Mouse (Mus musculus): ENCODE results near the gene Crxos. TPM values are rescaled to one million over a fixed set of nuclear protein-coding genes. Genes with fewer than 3 reads are reported as not detected.

Crxos gene
- polyA plus RNA-seq, 1 experiment = not detected

DNA sequence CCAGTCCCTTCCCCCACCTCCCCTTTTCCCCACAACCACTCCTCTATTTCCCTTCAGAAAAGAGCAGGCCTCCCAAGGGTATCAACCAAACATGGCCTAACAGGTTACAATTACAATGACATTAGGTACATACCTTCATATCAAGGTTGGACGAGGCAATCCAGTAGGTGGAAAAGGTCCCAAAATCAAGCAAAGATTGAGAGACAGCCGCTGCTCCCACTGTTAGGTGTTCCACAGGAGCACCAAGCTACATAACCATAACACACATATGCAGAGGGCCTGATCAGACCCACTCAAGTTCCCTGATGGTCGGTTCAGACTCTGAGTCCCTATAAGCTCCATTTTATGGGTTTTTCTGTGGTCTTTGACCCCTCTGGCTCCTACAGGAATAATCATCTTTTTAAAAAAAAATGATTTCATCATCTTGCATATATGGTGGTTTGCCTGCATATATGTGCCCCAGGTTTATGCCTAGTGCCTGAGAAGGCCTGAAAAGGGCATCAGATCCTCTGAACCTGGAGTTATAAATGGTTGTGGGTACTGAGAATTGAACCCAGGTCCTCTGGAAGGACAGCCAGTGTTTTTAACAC, 33.8 kb downstream of the Crxos start:
- TF ChIP-seq GATA1 (IDR thresholded peaks at IDR 0.05; ENCODE audit: low read length) = no peak

DNA sequence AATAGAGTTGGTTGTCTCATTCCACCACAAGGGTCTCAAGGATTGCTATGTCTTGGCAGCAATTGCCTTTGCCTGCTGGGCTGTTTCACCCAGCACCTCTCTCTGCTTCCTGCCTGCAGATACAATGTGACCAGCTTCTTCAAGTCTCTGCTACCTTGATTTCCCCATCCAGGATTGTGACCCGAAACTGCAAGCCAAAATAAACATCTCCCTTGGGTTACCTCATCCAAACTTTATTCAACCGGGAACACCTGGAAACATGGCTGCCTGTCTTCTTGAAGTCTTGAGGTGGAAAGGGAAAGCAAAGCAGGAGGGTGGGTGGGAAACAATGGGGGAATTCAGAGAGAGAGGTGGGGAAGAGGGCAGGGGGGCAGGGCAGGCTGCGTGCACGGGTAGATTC, 34.6 kb downstream of the Crxos start:
- no peak for TF ChIP-seq GATA1 (IDR thresholded peaks at IDR 0.05; ENCODE audit: low read length)

DNA sequence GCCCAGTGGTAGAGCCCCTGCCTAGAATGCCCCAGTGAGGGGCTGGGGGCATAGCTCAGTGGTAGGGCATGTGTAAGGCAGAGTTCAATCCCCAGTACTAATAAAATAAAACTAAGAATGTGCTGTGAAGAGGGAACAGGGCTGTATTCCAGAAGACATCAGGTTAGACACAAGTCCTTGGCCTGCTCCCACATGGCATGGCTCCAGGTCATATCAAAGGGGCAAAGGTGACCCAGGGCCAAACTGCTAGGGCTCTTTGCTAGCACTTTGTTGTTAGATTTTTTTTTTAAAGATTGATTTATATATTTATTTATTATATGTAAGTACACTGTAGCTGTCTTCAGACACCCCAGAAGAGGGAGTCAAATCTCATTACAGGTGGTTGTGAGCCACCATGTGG, 36.0 kb downstream of the Crxos start:
- no peak for TF ChIP-seq GATA1 (IDR thresholded peaks at IDR 0.05; ENCODE audit: low read length)

GRCm38 (mm10) chr7:15919947-15920346, 37.5 kb downstream of the Crxos start:
- TF ChIP-seq GATA1 (IDR thresholded peaks at IDR 0.05; ENCODE audit: low read length) = no peak

- no peak for TF ChIP-seq GATA1 (IDR thresholded peaks at IDR 0.05; ENCODE audit: low read length)
These were observed 38.3 kb downstream of the Crxos start for GRCm38 (mm10) chr7:15920645-15921190.

- TF ChIP-seq GATA1 (IDR thresholded peaks at IDR 0.05; ENCODE audit: low read length) = no peak
These were observed 39.4 kb downstream of the Crxos start for GRCm38 (mm10) chr7:15921796-15922195.

GRCm38 (mm10) chr7:15922220-15922773, 39.9 kb downstream of the Crxos start, which contains the start of gene Selenow:
Gene Selenow (minus strand): TSS chr7:15922402.
- TF ChIP-seq GATA1 (IDR thresholded peaks at IDR 0.05; ENCODE audit: low read length) = no peak

DNA sequence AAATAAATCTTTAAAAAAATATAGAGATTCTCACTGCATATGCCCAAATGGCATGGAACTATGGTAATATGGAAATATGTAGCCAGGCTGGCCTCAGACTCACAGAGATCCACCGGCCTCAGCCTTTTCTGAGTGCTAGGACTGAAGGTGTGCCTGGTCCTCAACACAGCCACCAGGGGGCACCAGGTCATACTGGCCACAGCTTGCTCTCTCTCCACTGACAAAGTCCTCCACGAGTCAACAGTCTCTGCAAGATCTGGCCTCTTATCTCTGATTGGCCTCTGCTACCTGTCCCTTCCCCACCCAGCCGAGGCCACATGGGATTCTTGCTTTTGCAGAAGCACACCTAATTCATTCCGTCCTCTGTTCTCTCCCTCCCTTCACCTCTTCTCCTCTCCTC, 47.5 kb downstream of the Crxos start:
- TF ChIP-seq GATA1 (IDR thresholded peaks at IDR 0.05; ENCODE audit: low read length) = no peak

GRCm38 (mm10) chr7:15930543-15930942, 48.1 kb downstream of the Crxos start:
- no peak for TF ChIP-seq GATA1 (IDR thresholded peaks at IDR 0.05; ENCODE audit: low read length)

GRCm38 (mm10) chr7:15931635-15932034, 49.2 kb downstream of the Crxos start:
- no peak for TF ChIP-seq GATA1 (IDR thresholded peaks at IDR 0.05; ENCODE audit: low read length)

DNA sequence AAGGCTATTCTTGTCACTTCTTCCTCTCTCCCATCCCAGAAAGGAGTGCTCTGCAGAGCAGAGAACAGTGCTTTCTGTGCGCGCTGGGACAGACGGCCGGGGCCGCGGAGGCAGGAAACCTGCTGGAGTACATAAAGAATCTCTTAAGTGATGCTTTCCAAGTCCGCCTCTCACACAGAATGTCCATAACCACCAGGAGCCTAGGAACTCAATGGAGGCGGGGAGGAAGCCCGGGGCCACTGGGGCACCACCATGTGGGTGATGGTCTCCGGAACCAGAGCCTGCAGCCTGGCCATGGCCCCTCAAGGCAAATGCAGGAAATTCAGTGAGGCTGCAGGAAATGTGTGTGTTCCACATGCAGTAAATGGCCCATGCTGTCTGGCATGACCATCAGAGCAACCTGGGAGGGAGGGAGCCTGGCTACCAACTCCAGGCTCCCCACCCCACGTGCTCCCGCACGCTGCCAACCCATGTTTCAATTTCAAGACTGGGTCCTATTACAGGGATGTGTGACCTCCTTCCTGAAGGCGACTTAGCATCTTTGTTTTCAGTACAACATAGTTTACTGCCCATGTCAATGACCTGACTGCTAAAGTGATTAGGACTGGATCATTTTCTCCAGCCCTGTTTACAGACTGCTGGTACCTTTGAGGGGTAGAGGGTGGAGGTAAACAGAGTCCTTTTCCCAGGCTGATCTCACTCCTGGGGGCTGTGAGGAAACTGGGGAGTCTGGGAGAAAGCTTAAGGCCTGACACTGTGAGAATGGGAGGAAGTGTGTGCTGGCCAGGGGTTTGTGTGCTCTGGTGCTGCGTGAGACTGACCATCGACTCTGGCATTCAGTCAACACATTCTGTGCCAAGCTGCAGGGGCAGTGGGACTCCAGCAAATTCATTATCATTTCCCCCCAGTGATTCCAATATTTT, 51.3 kb downstream of the Crxos start:
- TF ChIP-seq GATA1 (IDR thresholded peaks at IDR 0.05; ENCODE audit: low read length) = no peak

GRCm38 (mm10) chr7:15937491-15937890, 55.1 kb downstream of the Crxos start:
- TF ChIP-seq GATA1 (IDR thresholded peaks at IDR 0.05; ENCODE audit: low read length) = no peak

GRCm38 (mm10) chr7:15938621-15939020, 56.2 kb downstream of the Crxos start:
- TF ChIP-seq GATA1 (IDR thresholded peaks at IDR 0.05; ENCODE audit: low read length) = no peak

GRCm38 (mm10) chr7:15944311-15944710, 61.9 kb downstream of the Crxos start:
- TF ChIP-seq GATA1 (IDR thresholded peaks at IDR 0.05; ENCODE audit: low read length) = no peak

GRCm38 (mm10) chr7:15945211-15945610, 62.8 kb downstream of the Crxos start:
- no peak for TF ChIP-seq GATA1 (IDR thresholded peaks at IDR 0.05; ENCODE audit: low read length)

All from G1E-ER4 (cell line).